Mouse (Mus musculus): ENCODE measurements around the gene Kcnn1. TPM values are rescaled to one million over a fixed set of nuclear protein-coding genes. Genes with fewer than 3 reads are reported as not detected.

The Kcnn1 gene
- total RNA-seq, 2 experiments from 2014 or later, result 18.3 to 27.0 TPM

GRCm38 (mm10) chr8:70872643-70873363 is 9.7 kb upstream of the Kcnn1 start:
- intact Hi-C loops (cut with DNase I), result loop anchor here (1.0 kb wide), 1 partner anchor 20 kb away; no protein-coding TSS in a partner anchor
- peak in 1 of 2 experiments; percentile 31 for DNase-seq (ENCODE audit: low spot score in 2 of 2)

- no peak for DNase-seq (ENCODE audit: low spot score in 2 of 2)
- intact Hi-C loops (cut with DNase I), result no loop called here
Measured at GRCm38 (mm10) chr8:70871195-70871807, 8.2 kb upstream of the Kcnn1 start.

GRCm38 (mm10) chr8:70869601-70870041 is 6.6 kb upstream of the Kcnn1 start:
- peak; percentile 73 to 75 for DNase-seq (ENCODE audit: low spot score in 2 of 2)
- intact Hi-C loops (cut with DNase I), result loop anchor here (1.0 kb wide), 1 partner anchor 25 kb away; no protein-coding TSS in a partner anchor

- intact Hi-C loops (cut with DNase I), result loop anchor here (1.0 kb wide), 1 partner anchor 25 kb away; no protein-coding TSS in a partner anchor
- DNase-seq (ENCODE audit: low spot score in 2 of 2), result no peak
Measured at GRCm38 (mm10) chr8:70869199-70869571, 6.1 kb upstream of the Kcnn1 start.

GRCm38 (mm10) chr8:70868559-70869198 is 5.6 kb upstream of the Kcnn1 start:
- DNase-seq (ENCODE audit: low spot score in 2 of 2), result peak in 1 of 2 experiments; percentile 35
- intact Hi-C loops (cut with DNase I), result loop anchor here (1.0 kb wide), 1 partner anchor 24 kb away; no protein-coding TSS in a partner anchor

- intact Hi-C loops (cut with DNase I), result no loop called here
- no peak for DNase-seq (ENCODE audit: low spot score in 2 of 2)
Measured at GRCm38 (mm10) chr8:70866566-70866965, 3.5 kb upstream of the Kcnn1 start.

- intact Hi-C loops (cut with DNase I), result no loop called here
- no peak for DNase-seq (ENCODE audit: low spot score in 2 of 2)
Measured at GRCm38 (mm10) chr8:70866001-70866520, 3.0 kb upstream of the Kcnn1 start.

- intact Hi-C loops (cut with DNase I), result no loop called here
- peak; percentile 99 to 100 for DNase-seq (ENCODE audit: low spot score in 2 of 2)
Measured at GRCm38 (mm10) chr8:70865350-70866000, 2.4 kb upstream of the Kcnn1 start.

GRCm38 (mm10) chr8:70864712-70865221 is 1.7 kb upstream of the Kcnn1 start:
- intact Hi-C loops (cut with DNase I), result no loop called here
- DNase-seq (ENCODE audit: low spot score in 2 of 2), result no peak

GRCm38 (mm10) chr8:70863956-70864711 is 1.1 kb upstream of the Kcnn1 start:
- intact Hi-C loops (cut with DNase I), result no loop called here
- peak in 1 of 2 experiments; percentile 62 for DNase-seq (ENCODE audit: low spot score in 2 of 2)

GRCm38 (mm10) chr8:70857516-70857915 is 5.5 kb downstream of the Kcnn1 start:
- intact Hi-C loops (cut with DNase I), result no loop called here
- DNase-seq (ENCODE audit: low spot score in 2 of 2), result no peak

GRCm38 (mm10) chr8:70856541-70857197 is 6.4 kb downstream of the Kcnn1 start:
- DNase-seq (ENCODE audit: low spot score in 2 of 2), result peak; percentile 73 to 76
- intact Hi-C loops (cut with DNase I), result no loop called here

GRCm38 (mm10) chr8:70856028-70856427 is 7.0 kb downstream of the Kcnn1 start:
- intact Hi-C loops (cut with DNase I), result no loop called here
- no peak for DNase-seq (ENCODE audit: low spot score in 2 of 2)

- DNase-seq (ENCODE audit: low spot score in 2 of 2), result no peak
- intact Hi-C loops (cut with DNase I), result no loop called here
Measured at GRCm38 (mm10) chr8:70853863-70854262, 9.2 kb downstream of the Kcnn1 start.

- intact Hi-C loops (cut with DNase I), result no loop called here
- DNase-seq (ENCODE audit: low spot score in 2 of 2), result no peak
Measured at GRCm38 (mm10) chr8:70852595-70853231, 10.3 kb downstream of the Kcnn1 start.

- intact Hi-C loops (cut with DNase I), result no loop called here
- no peak for DNase-seq (ENCODE audit: low spot score in 2 of 2)
Measured at GRCm38 (mm10) chr8:70851837-70852236, 11.2 kb downstream of the Kcnn1 start.

- no peak for DNase-seq (ENCODE audit: low spot score in 2 of 2)
- intact Hi-C loops (cut with DNase I), result no loop called here
Measured at GRCm38 (mm10) chr8:70850947-70851346, 12.1 kb downstream of the Kcnn1 start.

All from left cerebral cortex, postnatal 36 days (tissue).